Mouse (Mus musculus) ovary, postnatal 14 days (tissue): ENCODE results near the gene Iqca.

Experiments used
- DNase-seq: peaks from one replicate; pipeline ENCODE4 v3.0.0; 2022; ENCODE audit warnings: low spot score

Gene Iqca

DNA sequence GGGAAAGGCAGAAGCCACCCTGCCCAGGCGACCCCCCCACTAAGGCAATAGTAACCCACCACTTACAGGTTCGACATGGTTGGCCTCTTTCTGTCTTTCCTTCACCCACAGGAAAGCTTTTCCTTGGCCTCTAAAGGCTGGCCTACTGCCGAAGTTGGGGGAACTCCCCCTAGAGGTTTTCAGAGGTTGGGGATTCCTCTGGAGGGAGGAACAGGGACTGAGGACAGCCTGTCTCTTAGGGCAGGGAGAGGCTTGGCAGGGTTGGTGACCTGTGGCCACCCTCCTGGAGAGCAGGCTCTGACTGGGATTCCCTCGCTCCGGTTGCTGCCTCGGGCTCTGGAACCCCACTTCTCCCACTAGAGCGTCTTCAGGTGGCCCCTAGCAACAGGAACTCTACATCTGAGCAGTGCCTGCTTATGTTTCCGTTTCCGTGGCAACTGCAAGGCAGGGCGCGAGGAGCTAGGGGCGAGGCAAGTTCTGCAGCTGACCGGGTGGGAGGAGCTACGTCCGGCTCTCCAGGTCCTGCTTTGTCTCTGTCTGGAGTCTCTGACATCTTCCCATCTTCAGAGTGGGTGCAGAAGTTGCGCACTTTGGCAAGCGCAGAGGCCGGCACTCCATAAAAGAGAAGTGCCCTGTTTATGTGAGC is at the start of gene Iqca:
Gene Iqca, minus strand, starts transcription at position 303 of the 646 bp plus-strand sequence.
- DNase-seq = peak; percentile 54

GRCm38 (mm10) chr1:90202207-90202978 is 49.2 kb upstream of the Iqca start:
- peak; percentile 56 for DNase-seq

DNA sequence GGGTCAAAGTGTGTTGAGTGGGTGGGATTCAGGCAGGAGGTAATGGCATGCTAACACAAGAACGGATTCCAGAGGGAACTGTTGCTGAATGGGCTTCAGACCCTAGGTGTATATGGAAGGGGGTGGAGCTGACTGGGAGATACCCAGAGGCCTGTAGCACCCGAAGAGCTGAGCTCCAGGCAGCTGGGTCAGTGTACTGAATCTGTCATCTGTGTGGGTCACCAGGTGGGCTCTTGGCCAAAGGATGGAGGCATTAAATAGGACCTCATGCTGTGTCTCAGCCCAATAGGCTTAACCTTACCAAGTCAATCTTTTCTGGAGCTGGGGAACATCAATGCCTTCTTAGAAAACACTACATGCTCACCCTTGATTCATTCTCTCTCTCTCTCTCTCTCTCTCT is 48.5 kb upstream of the Iqca start:
- DNase-seq = no peak

DNA sequence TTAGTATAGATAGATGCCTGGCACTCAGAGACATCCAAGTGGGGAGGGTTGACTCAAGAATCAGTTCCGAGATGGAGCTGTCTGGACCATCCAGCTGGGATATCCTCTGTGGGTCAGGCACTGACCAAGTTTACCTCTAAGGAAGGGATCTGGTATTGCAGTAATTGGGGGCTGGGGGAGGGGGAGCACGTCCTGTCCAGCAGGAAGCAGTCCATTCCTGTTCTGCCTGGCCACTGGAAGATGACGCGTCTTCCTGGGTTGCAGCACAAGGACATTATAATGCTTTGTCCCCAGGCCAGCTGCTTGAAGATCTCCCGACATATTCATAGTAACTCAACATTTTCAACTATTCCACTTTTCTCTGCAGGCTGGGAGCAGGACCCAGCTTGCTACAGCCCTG is 48.0 kb upstream of the Iqca start:
- no peak for DNase-seq

GRCm38 (mm10) chr1:90189046-90189445 is 35.8 kb upstream of the Iqca start:
- no peak for DNase-seq

- DNase-seq = no peak
Measured at GRCm38 (mm10) chr1:90186874-90187273, 33.7 kb upstream of the Iqca start.

DNA sequence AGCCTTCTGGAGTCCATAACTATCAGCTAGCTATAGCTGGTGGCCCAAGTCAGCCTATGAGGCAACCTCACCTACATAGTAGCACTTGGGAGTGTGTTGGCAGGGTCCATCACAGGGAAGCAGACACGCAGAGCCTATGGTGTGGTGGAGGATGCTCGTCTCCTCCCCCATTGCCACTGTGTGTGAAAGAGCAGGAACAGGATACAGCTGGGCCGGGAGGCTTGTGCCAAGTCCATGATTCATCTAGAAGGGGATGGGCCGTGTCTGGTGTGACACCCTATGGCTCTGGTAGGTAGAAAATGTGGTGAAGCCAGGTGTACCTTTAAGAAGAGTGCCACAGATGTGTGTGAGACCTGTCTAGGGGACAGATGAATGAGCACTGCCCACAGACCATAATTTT is 33.0 kb upstream of the Iqca start:
- no peak for DNase-seq

DNA sequence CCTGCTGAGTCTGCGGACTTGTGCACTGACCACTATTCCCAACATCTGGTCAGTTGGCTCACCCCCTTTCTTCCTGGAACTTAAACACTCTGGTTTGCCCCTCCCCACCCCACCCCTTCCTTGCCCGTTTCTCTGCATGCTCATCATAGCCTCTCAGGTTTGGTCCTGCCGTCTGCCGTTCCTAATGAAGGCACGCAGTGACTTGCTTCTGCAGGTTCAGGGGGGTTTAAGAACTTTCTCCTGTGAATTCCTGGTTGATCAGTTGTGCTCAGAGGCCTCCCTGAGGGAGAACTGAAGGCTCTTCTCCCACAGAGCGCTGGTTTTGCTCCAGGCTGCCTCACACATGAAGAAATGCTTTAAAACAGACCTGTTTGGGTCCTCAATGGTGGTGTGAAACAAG is 30.4 kb upstream of the Iqca start:
- no peak for DNase-seq

- no peak for DNase-seq
Measured at GRCm38 (mm10) chr1:90182521-90182920, 29.3 kb upstream of the Iqca start.

DNA sequence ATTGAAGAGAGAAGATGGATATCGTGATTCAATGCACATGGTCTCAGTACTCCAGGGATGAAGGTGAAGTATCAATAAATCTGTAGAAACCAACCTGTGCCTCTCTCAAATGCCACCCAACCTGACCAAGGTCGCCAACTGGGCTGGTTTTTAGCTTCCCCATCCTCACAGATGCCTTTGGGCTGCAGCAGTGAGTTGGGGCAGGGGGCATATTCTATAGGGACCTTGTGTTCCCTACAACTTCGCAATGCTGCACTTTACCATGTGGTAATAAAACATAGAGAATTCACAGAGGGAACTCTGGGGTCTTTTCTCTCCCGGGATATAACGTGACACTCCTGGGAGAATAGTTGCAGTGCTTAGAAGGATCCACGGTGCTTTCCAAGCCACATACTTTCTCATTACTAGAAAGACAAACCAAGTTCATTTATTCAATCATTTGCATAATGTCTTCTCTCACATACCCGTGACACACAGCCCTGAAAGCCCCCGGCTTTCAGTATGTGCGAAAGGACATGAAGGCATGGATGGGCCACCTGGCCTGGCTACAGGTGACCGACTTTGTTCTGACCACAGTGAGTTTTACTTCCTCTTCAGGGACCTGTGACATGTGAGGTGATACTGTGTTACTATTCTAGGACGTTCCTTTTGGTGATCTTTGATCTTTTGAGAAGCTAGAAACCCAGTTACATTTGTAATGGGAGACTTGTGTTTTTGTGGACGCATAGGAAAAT is 27.9 kb upstream of the Iqca start:
- DNase-seq = no peak

DNA sequence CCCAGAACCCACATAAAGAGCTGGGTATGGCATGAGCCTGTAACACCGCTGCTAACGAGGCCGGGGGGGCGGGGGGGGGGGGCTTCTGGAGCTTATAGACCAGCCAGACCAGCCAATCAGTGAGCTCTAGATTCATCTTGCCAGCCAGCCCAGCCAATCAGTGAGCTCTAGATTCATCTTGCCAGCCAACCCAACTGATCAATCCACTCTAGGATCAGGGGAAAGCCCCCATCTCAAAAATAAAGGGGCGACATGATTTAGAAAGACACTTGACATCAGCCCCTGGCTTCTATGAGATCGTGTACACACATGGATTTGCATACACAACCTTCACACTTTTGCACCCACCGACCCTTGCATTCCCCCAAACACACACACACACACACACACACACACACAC is 27.3 kb upstream of the Iqca start:
- DNase-seq = no peak

DNA sequence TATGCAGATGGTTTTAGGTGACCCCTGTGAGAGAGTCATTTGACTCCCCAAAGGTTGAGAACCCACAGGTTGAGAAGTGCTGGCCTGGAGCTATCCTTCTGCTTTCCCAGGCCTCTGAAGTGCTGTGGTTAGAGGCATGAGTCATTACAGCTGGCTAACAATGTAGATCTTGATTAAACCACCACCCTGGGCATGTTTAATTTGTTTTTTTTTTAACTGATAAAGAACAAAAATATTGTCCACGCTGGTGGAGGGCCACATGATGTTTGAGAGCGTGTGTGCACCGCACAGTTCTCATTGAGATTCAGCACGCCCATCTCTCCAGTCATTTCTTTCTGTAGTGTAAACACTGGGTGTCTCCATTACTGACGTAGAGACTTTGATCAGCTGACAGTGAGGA is 24.8 kb upstream of the Iqca start:
- DNase-seq = no peak

DNA sequence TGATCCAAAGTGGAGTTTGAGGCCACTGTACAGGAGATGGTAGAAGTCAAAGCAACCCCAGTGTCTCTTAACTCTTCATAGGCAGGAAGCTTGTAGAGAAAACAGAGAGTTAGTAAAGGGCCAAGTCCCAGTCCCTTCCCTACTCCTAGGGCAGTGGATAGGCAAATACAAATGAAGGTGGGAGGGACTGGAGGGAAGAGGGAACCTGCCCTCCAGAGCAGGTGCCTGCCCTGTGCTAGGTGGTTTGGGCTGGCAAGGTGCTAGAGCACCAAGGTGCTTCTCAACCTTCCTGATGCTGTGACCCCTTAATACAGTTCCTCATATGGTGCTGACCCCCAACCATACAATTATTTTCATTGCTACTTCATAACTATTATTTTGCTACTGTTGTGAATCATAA is 24.4 kb upstream of the Iqca start:
- DNase-seq = no peak

GRCm38 (mm10) chr1:90176223-90176622 is 23.0 kb upstream of the Iqca start:
- DNase-seq = no peak

DNA sequence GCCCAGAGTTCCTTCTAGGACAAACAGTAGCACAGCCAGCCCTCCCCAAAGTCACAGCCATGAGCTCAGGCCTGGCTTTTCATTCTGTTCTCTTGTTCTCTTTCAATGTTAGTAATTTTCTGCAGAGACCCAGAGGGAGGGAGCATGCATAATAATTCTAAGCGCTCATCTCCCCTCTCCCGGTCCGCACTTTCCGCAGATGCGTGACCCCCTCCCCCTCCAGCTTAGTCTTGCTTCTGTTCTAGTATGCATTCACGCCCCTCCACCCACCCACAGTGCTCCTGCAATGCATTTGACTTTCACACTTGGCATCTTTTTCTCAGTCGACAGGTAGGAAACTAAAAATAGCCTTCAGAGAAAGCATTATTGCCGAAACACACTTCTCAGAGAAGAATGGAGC is 21.1 kb upstream of the Iqca start:
- DNase-seq = no peak

DNA sequence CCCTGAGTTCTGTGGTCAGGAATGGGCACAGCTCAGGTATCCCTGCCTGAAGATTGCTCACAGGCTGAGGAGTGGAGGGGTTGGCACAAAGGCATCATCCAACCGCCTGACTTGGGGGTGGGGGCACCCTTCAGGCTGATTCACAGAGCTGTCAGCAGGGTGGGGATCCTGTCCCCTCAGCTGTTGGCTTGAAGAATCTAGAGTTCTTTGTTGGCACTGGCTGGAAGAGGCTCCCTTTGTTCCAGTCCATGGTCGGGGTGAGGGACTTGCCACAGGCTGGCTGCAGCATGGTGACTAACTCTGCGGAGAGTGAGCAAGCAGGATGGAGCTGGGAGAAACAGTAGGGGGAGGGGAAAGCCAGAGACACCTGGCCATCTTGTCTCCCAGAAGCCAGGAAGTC is 11.1 kb upstream of the Iqca start:
- DNase-seq = no peak

- DNase-seq = no peak
Measured at GRCm38 (mm10) chr1:90163161-90163560, 10.0 kb upstream of the Iqca start.

GRCm38 (mm10) chr1:90162379-90162857 is 9.2 kb upstream of the Iqca start:
- DNase-seq = no peak

GRCm38 (mm10) chr1:90161623-90162022 is 8.4 kb upstream of the Iqca start:
- no peak for DNase-seq

DNA sequence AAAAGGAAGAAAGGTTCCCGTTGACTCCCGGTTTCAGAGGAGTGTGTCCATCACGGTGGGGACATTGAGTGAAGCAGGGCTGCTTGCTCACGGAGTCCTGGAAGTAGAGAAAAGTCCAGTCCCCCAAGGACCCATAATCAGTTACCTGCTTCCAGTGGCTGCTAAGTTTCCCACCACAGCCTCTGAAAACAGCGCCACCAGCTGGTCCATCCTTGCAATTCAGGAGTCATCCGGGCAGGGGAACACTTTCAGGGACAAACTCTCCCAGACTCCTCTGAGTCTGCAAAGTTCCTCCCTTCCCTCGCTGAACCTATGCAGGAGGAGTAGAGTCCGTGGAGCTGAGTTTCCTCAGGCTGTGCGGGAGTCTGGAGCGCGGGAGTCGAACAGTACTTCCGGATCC is 6.7 kb upstream of the Iqca start:
- peak; percentile 30 for DNase-seq

DNA sequence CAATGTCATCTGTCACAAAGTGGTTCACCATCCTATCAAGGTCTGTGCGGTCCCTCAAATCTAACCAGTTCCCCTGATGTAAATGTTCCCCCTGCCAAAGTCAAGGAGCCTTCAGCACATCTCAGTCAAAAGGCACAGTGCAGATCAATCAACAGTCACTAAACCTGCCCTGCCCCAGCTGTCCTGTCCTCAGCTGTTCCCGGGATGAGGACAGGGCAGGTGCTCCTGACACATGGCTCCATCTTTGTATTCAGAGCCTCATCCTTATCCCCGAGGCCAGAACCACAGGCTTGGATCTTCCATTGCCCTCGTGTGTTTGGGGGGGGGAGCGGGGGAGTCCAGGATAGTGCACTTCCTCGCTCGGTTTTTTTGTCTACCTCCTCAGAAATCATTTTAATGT is 3.4 kb upstream of the Iqca start:
- DNase-seq = no peak

GRCm38 (mm10) chr1:90153787-90154186 is 586 bp upstream of the Iqca start:
- no peak for DNase-seq

- no peak for DNase-seq
Measured at GRCm38 (mm10) chr1:90139729-90140128, 13.5 kb downstream of the Iqca start.
